Mouse (Mus musculus): ENCODE results near the gene Cckbr. TPM values are rescaled to one million over a fixed set of nuclear protein-coding genes. Genes with fewer than 3 reads are reported as not detected.

Cckbr gene
- polyA plus RNA-seq, 1 experiment from 2014 or later: 0.10 TPM

- no peaks in the 10 kb centered on the region for H3K9me3 ChIP-seq (replicated peaks; ENCODE audit: control insufficient read depth, low read length)
- 87% methylated on average over 4 of the region's 4 CpGs for WGBS
- no peak overlapping the region for H3K4me2 ChIP-seq (ENCODE audit: low read depth, low read length)
- no peak overlapping the region for H3K27ac ChIP-seq (replicated peaks; ENCODE audit: low read depth, low read length)
- no peaks in the 10 kb centered on the region for H3K36me3 ChIP-seq (replicated peaks; ENCODE audit: control insufficient read depth, insufficient read depth, low read depth, low read length)
- no peak for DNase-seq (ENCODE audit: low spot score)
- no peaks in the 10 kb centered on the region for H3K27me3 ChIP-seq (ENCODE audit: control insufficient read depth, insufficient read depth, low read length)
- H3K9ac ChIP-seq (replicated peaks; ENCODE audit: low read length): no peak overlapping the region
- no peaks in the 10 kb centered on the region for H3K4me1 ChIP-seq (ENCODE audit: control insufficient read depth, insufficient read depth, low read length)
- no peak for ATAC-seq (replicated peaks; ENCODE audit: insufficient number of reproducible peaks, low FRiP score, low TSS enrichment, low read depth)
- H3K4me3 ChIP-seq (ENCODE audit: low read depth, low read length): no peak overlapping the region
Measured at GRCm38 (mm10) chr7:105501984-105502383, 76.5 kb downstream of the Cckbr start.

GRCm38 (mm10) chr7:105507257-105507656 lies 81.7 kb downstream of the Cckbr start:
- 71% methylated on average over 4 of the region's 4 CpGs for WGBS
- no peak overlapping the region for H3K4me2 ChIP-seq (ENCODE audit: low read depth, low read length)
- H3K4me3 ChIP-seq (ENCODE audit: low read depth, low read length): no peak overlapping the region
- no peak overlapping the region for H3K9ac ChIP-seq (replicated peaks; ENCODE audit: low read length)
- ATAC-seq (replicated peaks; ENCODE audit: insufficient number of reproducible peaks, low FRiP score, low TSS enrichment, low read depth): no peak
- H3K9me3 ChIP-seq (replicated peaks; ENCODE audit: control insufficient read depth, low read length): no peaks in the 10 kb centered on the region
- H3K36me3 ChIP-seq (replicated peaks; ENCODE audit: control insufficient read depth, insufficient read depth, low read depth, low read length): no peaks in the 10 kb centered on the region
- H3K27me3 ChIP-seq (ENCODE audit: control insufficient read depth, insufficient read depth, low read length): no peaks in the 10 kb centered on the region
- DNase-seq (ENCODE audit: low spot score): no peak
- H3K4me1 ChIP-seq (ENCODE audit: control insufficient read depth, insufficient read depth, low read length): no peaks in the 10 kb centered on the region
- no peak overlapping the region for H3K27ac ChIP-seq (replicated peaks; ENCODE audit: low read depth, low read length)

- no peak overlapping the region for H3K4me3 ChIP-seq (ENCODE audit: low read depth, low read length)
- ATAC-seq (replicated peaks; ENCODE audit: insufficient number of reproducible peaks, low FRiP score, low TSS enrichment, low read depth): no peak
- 81% methylated on average over 5 of the region's 5 CpGs for WGBS
Measured at GRCm38 (mm10) chr7:105510143-105510542, 84.6 kb downstream of the Cckbr start.

GRCm38 (mm10) chr7:105513845-105514291 lies 88.3 kb downstream of the Cckbr start:
- WGBS: 50% methylated on average over 5 of the region's 5 CpGs
- no peak overlapping the region for H3K27ac ChIP-seq (replicated peaks; ENCODE audit: low read depth, low read length)
- DNase-seq (ENCODE audit: low spot score): no peak

More at GRCm38 (mm10) chr7:105510143-105510542, 84.6 kb downstream of the Cckbr start:
- DNase-seq (ENCODE audit: low spot score): no peak
- H3K36me3 ChIP-seq (replicated peaks; ENCODE audit: control insufficient read depth, insufficient read depth, low read depth, low read length): no peaks in the 10 kb centered on the region
- no peak overlapping the region for H3K9ac ChIP-seq (replicated peaks; ENCODE audit: low read length)
- H3K9me3 ChIP-seq (replicated peaks; ENCODE audit: control insufficient read depth, low read length): no peaks in the 10 kb centered on the region
- no peak overlapping the region for H3K27ac ChIP-seq (replicated peaks; ENCODE audit: low read depth, low read length)
- no peaks in the 10 kb centered on the region for H3K4me1 ChIP-seq (ENCODE audit: control insufficient read depth, insufficient read depth, low read length)
- no peaks in the 10 kb centered on the region for H3K27me3 ChIP-seq (ENCODE audit: control insufficient read depth, insufficient read depth, low read length)
- no peak overlapping the region for H3K4me2 ChIP-seq (ENCODE audit: low read depth, low read length)

GRCm38 (mm10) chr7:105514561-105514960 lies 89.0 kb downstream of the Cckbr start:
- Histone ChIP-seq H3K27me3 (ENCODE audit: control insufficient read depth, insufficient read depth, low read length) (no peaks in the 10 kb centered on the region), H3K4me3 (ENCODE audit: low read depth, low read length) (no peak overlapping the region), H3K9ac (replicated peaks; ENCODE audit: low read length) (no peak overlapping the region), H3K4me1 (ENCODE audit: control insufficient read depth, insufficient read depth, low read length) (no peaks in the 10 kb centered on the region), H3K9me3 (replicated peaks; ENCODE audit: control insufficient read depth, low read length) (no peaks in the 10 kb centered on the region), H3K36me3 (replicated peaks; ENCODE audit: control insufficient read depth, insufficient read depth, low read depth, low read length) (no peaks in the 10 kb centered on the region), H3K4me2 (ENCODE audit: low read depth, low read length) (no peak overlapping the region), H3K27ac (replicated peaks; ENCODE audit: low read depth, low read length) (no peak overlapping the region)
- ATAC-seq (replicated peaks; ENCODE audit: insufficient number of reproducible peaks, low FRiP score, low TSS enrichment, low read depth): no peak
- DNase-seq (ENCODE audit: low spot score): no peak
- WGBS: 74% methylated on average over 5 of the region's 5 CpGs

More at GRCm38 (mm10) chr7:105513845-105514291, 88.3 kb downstream of the Cckbr start:
- H3K9ac ChIP-seq (replicated peaks; ENCODE audit: low read length): no peak overlapping the region
- H3K4me1 ChIP-seq (ENCODE audit: control insufficient read depth, insufficient read depth, low read length): no peaks in the 10 kb centered on the region
- H3K9me3 ChIP-seq (replicated peaks; ENCODE audit: control insufficient read depth, low read length): no peaks in the 10 kb centered on the region
- H3K4me2 ChIP-seq (ENCODE audit: low read depth, low read length): no peak overlapping the region
- H3K27me3 ChIP-seq (ENCODE audit: control insufficient read depth, insufficient read depth, low read length): no peaks in the 10 kb centered on the region
- H3K4me3 ChIP-seq (ENCODE audit: low read depth, low read length): no peak overlapping the region
- H3K36me3 ChIP-seq (replicated peaks; ENCODE audit: control insufficient read depth, insufficient read depth, low read depth, low read length): no peaks in the 10 kb centered on the region
- no peak for ATAC-seq (replicated peaks; ENCODE audit: insufficient number of reproducible peaks, low FRiP score, low TSS enrichment, low read depth)

- 14% methylated on average over 5 of the region's 5 CpGs for WGBS
- ATAC-seq (replicated peaks; ENCODE audit: insufficient number of reproducible peaks, low FRiP score, low TSS enrichment, low read depth): peak; percentile 48; the same call in 1 of the 2 replicates
Measured at GRCm38 (mm10) chr7:105515178-105515577, 89.6 kb downstream of the Cckbr start.

GRCm38 (mm10) chr7:105516669-105517360 lies 91.3 kb downstream of the Cckbr start:
- ATAC-seq (replicated peaks; ENCODE audit: insufficient number of reproducible peaks, low FRiP score, low TSS enrichment, low read depth) (no peak), DNase-seq (ENCODE audit: low spot score) (no peak)
- Histone ChIP-seq H3K9me3 (replicated peaks; ENCODE audit: control insufficient read depth, low read length) (no peaks in the 10 kb centered on the region), H3K9ac (replicated peaks; ENCODE audit: low read length) (no peak overlapping the region), H3K36me3 (replicated peaks; ENCODE audit: control insufficient read depth, insufficient read depth, low read depth, low read length) (no peaks in the 10 kb centered on the region), H3K27ac (replicated peaks; ENCODE audit: low read depth, low read length) (no peak overlapping the region), H3K4me2 (ENCODE audit: low read depth, low read length) (no peak overlapping the region), H3K27me3 (ENCODE audit: control insufficient read depth, insufficient read depth, low read length) (no peaks in the 10 kb centered on the region), H3K4me1 (ENCODE audit: control insufficient read depth, insufficient read depth, low read length) (no peaks in the 10 kb centered on the region), H3K4me3 (ENCODE audit: low read depth, low read length) (no peak overlapping the region)
- WGBS: 36% methylated on average over 9 of the region's 9 CpGs

More at GRCm38 (mm10) chr7:105515178-105515577, 89.6 kb downstream of the Cckbr start:
- no peaks in the 10 kb centered on the region for H3K36me3 ChIP-seq (replicated peaks; ENCODE audit: control insufficient read depth, insufficient read depth, low read depth, low read length)
- H3K27me3 ChIP-seq (ENCODE audit: control insufficient read depth, insufficient read depth, low read length): no peaks in the 10 kb centered on the region
- peak; percentile 77 for DNase-seq (ENCODE audit: low spot score)
- H3K9me3 ChIP-seq (replicated peaks; ENCODE audit: control insufficient read depth, low read length): no peaks in the 10 kb centered on the region
- H3K4me1 ChIP-seq (ENCODE audit: control insufficient read depth, insufficient read depth, low read length): no peaks in the 10 kb centered on the region
- H3K9ac ChIP-seq (replicated peaks; ENCODE audit: low read length): no peak overlapping the region
- H3K4me2 ChIP-seq (ENCODE audit: low read depth, low read length): no peak overlapping the region
- H3K27ac ChIP-seq (replicated peaks; ENCODE audit: low read depth, low read length): no peak overlapping the region
- no peak overlapping the region for H3K4me3 ChIP-seq (ENCODE audit: low read depth, low read length)

GRCm38 (mm10) chr7:105519336-105519735 lies 93.8 kb downstream of the Cckbr start:
- H3K27ac ChIP-seq (replicated peaks; ENCODE audit: low read depth, low read length): no peak overlapping the region
- no peaks in the 10 kb centered on the region for H3K4me1 ChIP-seq (ENCODE audit: control insufficient read depth, insufficient read depth, low read length)
- H3K27me3 ChIP-seq (ENCODE audit: control insufficient read depth, insufficient read depth, low read length): no peaks in the 10 kb centered on the region
- WGBS: 78% methylated on average over 11 of the region's 11 CpGs
- H3K9ac ChIP-seq (replicated peaks; ENCODE audit: low read length): no peak overlapping the region
- no peaks in the 10 kb centered on the region for H3K36me3 ChIP-seq (replicated peaks; ENCODE audit: control insufficient read depth, insufficient read depth, low read depth, low read length)
- no peak overlapping the region for H3K4me2 ChIP-seq (ENCODE audit: low read depth, low read length)
- H3K9me3 ChIP-seq (replicated peaks; ENCODE audit: control insufficient read depth, low read length): no peaks in the 10 kb centered on the region
- no peak overlapping the region for H3K4me3 ChIP-seq (ENCODE audit: low read depth, low read length)
- DNase-seq (ENCODE audit: low spot score) (no peak), ATAC-seq (replicated peaks; ENCODE audit: insufficient number of reproducible peaks, low FRiP score, low TSS enrichment, low read depth) (no peak)

All from embryonic facial prominence, embryonic 11.5 days (tissue).